Mouse (Mus musculus) midbrain, embryonic 16.5 days (tissue): ENCODE results near the gene Porcn. TPM values are rescaled to one million over a fixed set of nuclear protein-coding genes. Genes with fewer than 3 reads are reported as not detected.

Source experiments
- ATAC-seq: fragments of 200-750 bp; cut with Nextera tagmentation; 2 replicates; pipeline ENCODE4 v1.8.0; 2017; ENCODE audit warnings: moderate TSS enrichment
- H3K27ac ChIP-seq: fragments of 300-500 bp; sonication (generic); 2 replicates; pipeline ENCODE4 v1.5.1; 2014; ENCODE audit warnings: mild to moderate bottlenecking, low read length, mixed read lengths
- H3K27me3 ChIP-seq: fragments of 300-500 bp; sonication (generic); 2 replicates; pipeline ENCODE4 v1.6.1; 2014; ENCODE audit warnings: low read depth, low read length, mixed read lengths; ENCODE audit not compliant: control insufficient read depth, insufficient read depth
- H3K36me3 ChIP-seq: fragments of 300-500 bp; sonication (generic); 2 replicates; pipeline ENCODE4 v1.6.1; 2014; ENCODE audit warnings: mild to moderate bottlenecking, low read length, moderate library complexity, mixed read lengths; ENCODE audit not compliant: control insufficient read depth, insufficient read depth
- H3K4me1 ChIP-seq: fragments of 300-500 bp; sonication (generic); 2 replicates; pipeline ENCODE4 v1.6.1; 2014; ENCODE audit warnings: mild to moderate bottlenecking, low read length, mixed read lengths; ENCODE audit not compliant: control insufficient read depth, insufficient read depth
- H3K4me2 ChIP-seq: fragments of 300-500 bp; sonication (generic); 2 replicates; pipeline ENCODE4 v1.6.1; 2014; ENCODE audit warnings: mild to moderate bottlenecking, low read length, mixed read lengths
- H3K4me3 ChIP-seq: fragments of 300-500 bp; sonication (generic); 2 replicates; pipeline ENCODE4 v1.5.1; 2014; ENCODE audit warnings: low read depth, mild to moderate bottlenecking, low read length, moderate library complexity, mixed read lengths
- H3K9ac ChIP-seq: fragments of 300-500 bp; sonication (generic); 2 replicates; pipeline ENCODE4 v1.6.1; 2014; ENCODE audit warnings: low read depth, low read length, mixed read lengths
- H3K9me3 ChIP-seq: fragments of 300-500 bp; sonication (generic); replicated peaks from 2 replicates; pipeline ENCODE4 v1.6.1; 2014; ENCODE audit warnings: mild to moderate bottlenecking, low read length, mixed read lengths; ENCODE audit not compliant: control insufficient read depth, poor library complexity, severe bottlenecking
- WGBS: fragments of 180-500 bp; shearing (Covaris S2); extraction: QIAGEN DNeasy Blood & Tissue Kit; methylation state at CpG from one replicate; pipeline ENCODE4 v1.1.7; 2014; 5-methylcytosine and 5-hydroxymethylcytosine counted together
- polyA plus RNA-seq: library from polyadenylated mRNA; unstranded; fragments of >200 nt; fragmentation: Nextera tagmentation; extraction: Ambion mirVana; gene quantifications from 2 replicates; pipeline ENCODE4 v1.2.1, GENCODE M21; 2015

Gene Porcn
- polyA plus RNA-seq, 1 experiment from 2014 or later: 47.1 TPM

DNA sequence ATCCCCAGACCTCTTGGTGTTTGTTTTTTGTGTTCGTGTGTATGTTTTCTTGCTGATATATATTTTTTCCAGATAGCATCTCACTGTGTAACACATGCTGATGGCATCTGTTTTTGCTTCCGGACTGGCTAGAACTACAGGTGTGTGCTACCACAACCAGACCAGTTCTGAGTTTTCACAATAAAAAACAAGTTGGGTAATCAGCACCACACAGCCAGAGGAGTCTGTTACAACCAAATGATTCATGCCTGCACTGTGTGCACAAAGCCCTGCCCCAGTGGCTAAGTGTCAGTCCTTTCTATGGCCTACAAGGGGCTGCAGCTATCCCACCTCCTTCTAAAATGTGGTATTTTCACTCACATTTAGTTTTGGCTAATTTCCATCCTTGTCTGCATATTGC, 30.4 kb upstream of the Porcn start:
- Histone ChIP-seq H3K36me3 (no peaks in the 10 kb centered on the region), H3K9me3 (no peaks in the 10 kb centered on the region), H3K27me3 (no peaks in the 10 kb centered on the region), H3K9ac (no peak overlapping the region), H3K4me2 (no peak overlapping the region), H3K4me1 (no peaks in the 10 kb centered on the region), H3K27ac (no peak overlapping the region), H3K4me3 (no peak overlapping the region)
- 90% methylated on average over 2 of the region's 2 CpGs for WGBS
- no peak for ATAC-seq

DNA sequence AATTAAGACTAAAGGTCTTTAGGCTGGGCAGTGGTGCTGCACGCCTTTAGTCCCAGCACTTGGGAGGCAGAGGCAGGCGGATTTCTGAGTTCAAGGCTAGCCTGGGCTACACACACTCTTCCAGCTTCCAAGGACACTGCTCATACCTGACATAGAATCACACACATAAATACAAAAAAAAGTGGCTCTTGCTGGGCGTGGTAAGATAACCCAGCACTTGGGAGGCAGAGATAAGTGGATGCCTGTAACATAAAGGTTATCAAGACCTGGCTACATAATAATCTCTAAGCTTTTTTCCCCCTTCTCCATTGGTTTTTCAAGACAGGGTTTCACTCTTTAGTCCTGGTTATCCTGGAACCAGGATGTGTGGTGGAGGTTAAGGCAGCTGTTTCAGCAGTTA, 27.3 kb upstream of the Porcn start:
- H3K27me3 ChIP-seq: no peaks in the 10 kb centered on the region
- ATAC-seq: no peak
- H3K9ac ChIP-seq: no peak overlapping the region
- H3K27ac ChIP-seq: no peak overlapping the region
- H3K4me2 ChIP-seq: no peak overlapping the region
- H3K9me3 ChIP-seq: no peaks in the 10 kb centered on the region
- H3K4me1 ChIP-seq: no peaks in the 10 kb centered on the region
- H3K36me3 ChIP-seq: no peaks in the 10 kb centered on the region
- no peak overlapping the region for H3K4me3 ChIP-seq
- WGBS: 86% methylated on average over 3 of the region's 3 CpGs

DNA sequence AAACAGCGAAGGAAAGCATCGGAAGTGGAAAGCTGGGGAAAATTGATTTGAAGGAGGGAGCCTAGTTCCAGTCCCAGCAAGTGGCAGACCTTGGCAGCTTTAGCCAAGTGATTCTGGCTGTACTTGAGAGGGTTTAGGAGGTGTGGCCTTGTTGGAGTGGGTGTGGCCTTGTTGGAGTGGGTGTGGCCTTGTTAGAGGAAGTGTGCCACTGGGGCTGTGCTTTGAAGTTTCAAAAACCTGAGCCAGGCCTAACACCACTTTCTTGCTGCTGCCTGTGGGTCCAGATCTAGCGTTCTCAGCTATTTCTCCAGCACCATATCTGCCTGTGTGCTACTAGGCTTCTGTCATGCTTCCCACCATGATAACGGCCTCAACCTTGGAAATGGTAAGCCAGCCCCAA, 23.9 kb upstream of the Porcn start:
- no peak for ATAC-seq
- no peaks in the 10 kb centered on the region for H3K27me3 ChIP-seq
- no peak overlapping the region for H3K9ac ChIP-seq
- no peaks in the 10 kb centered on the region for H3K9me3 ChIP-seq
- H3K4me2 ChIP-seq: no peak overlapping the region
- H3K4me3 ChIP-seq: no peak overlapping the region
- H3K27ac ChIP-seq: no peak overlapping the region
- H3K36me3 ChIP-seq: no peaks in the 10 kb centered on the region
- WGBS: 82% methylated on average over 4 of the region's 4 CpGs
- H3K4me1 ChIP-seq: no peaks in the 10 kb centered on the region

DNA sequence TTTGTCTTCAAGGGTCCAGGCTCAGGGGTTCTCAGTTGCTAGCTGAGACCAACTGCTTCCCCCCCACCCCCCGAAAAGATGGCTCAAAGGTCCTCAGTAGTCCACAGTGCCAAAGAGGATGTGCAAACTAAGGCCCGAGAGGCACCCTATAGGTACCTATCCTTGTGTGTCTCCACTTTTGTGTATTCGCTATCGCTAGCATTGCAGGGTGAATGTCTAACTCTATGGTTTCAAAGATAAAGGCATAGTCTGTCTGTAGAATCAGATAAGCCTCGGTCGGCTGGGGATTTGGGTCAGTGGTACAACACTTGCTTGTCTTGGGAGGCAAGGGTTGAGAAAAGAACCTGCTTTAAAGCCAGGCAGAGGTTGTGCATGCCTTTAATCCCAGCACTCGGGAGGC, 17.1 kb upstream of the Porcn start:
- 88% methylated on average over 7 of the region's 7 CpGs for WGBS

DNA sequence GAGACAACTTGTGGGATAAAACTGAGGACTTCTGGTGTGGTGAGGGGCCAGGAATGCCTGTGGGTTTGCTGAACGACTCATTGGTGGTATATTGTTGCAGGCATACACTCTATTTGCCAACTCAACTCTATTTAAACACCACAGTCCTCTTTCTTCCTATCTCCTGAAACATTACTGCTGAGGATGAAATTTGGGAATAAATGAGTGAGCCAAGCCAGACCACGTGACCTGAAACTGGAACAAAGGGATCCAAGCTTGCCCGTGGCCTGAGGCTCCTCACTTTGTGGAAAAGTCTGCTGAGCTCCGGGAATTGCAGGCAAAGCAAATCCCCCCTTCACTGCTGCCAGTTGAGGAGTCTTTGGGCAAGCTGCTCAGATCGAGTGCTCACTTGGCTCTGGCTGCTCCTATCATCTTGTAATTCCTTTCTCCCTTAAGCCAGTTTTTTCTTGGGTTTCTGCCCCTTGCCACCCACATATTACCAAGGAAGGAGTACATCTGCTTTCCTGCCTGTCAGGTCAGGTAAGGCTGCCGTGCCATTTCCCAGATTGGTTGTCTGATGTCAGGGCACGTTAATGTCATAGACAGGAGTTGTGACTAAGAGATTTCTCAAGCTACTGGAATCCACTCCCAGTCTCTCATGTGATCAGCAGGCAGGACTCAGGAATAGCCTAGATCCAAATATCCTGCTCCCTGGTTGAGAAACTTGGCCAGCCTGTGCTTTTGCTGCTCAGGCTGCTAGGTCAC, 16.5 kb upstream of the Porcn start:
- ATAC-seq: no peak
- H3K27ac ChIP-seq: no peak overlapping the region
- H3K9me3 ChIP-seq: no peaks in the 10 kb centered on the region
- no peak overlapping the region for H3K4me2 ChIP-seq
- H3K4me3 ChIP-seq: no peak overlapping the region
- no peaks in the 10 kb centered on the region for H3K27me3 ChIP-seq
- 50% methylated on average over 7 of the region's 7 CpGs for WGBS
- H3K9ac ChIP-seq: no peak overlapping the region
- H3K36me3 ChIP-seq: no peaks in the 10 kb centered on the region
- H3K4me1 ChIP-seq: no peaks in the 10 kb centered on the region

More for the DNA sequence above, 17.1 kb upstream of the Porcn start:
- H3K36me3 ChIP-seq: no peaks in the 10 kb centered on the region
- no peak for ATAC-seq
- H3K4me2 ChIP-seq: no peak overlapping the region
- H3K27ac ChIP-seq: no peak overlapping the region
- H3K27me3 ChIP-seq: no peaks in the 10 kb centered on the region
- no peaks in the 10 kb centered on the region for H3K9me3 ChIP-seq
- H3K9ac ChIP-seq: no peak overlapping the region
- no peaks in the 10 kb centered on the region for H3K4me1 ChIP-seq
- H3K4me3 ChIP-seq: no peak overlapping the region

DNA sequence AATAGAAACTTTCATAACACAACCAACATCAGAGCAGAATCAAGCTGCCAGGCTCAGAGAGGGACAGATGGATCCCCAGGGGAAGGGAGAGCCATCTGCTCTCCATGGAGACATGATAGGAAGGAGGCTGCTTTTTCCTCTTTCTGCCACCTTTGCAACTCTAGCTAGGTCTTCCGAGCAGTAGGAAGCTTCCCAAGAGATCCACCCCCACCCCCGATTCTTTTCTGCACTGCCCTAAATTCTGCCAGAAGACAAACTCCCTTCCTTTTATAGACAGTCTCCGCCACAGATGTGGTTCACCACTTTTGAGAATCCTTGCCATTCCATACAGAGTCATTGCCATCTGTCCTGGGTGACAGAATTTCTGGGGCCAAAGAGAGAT, 16.0 kb upstream of the Porcn start:
- Histone ChIP-seq H3K36me3 (no peaks in the 10 kb centered on the region), H3K4me2 (no peak overlapping the region), H3K9ac (no peak overlapping the region), H3K27me3 (no peaks in the 10 kb centered on the region), H3K4me3 (no peak overlapping the region), H3K4me1 (no peaks in the 10 kb centered on the region), H3K9me3 (no peaks in the 10 kb centered on the region), H3K27ac (no peak overlapping the region)
- ATAC-seq: no peak
- WGBS: 76% methylated on average over 3 of the region's 3 CpGs

DNA sequence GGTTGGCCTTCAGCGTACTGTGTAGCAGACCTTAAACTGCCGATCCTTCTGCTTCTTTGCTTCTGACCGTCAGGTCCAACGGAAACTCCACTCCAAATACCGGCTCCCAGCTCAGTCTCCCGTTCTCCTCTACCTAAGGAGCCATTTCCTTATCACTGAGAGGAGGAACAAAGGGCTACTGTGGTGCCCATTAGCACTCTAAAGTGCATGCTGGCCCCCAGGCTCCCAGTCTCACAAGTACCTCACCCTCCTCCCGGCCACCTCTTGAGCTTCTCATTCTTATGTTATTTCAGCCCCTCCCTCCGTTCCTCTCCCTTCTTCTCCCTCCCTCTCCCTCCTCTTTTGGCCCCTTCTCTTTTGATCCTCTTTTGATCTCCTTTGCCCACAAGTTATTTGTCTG, 13.3 kb upstream of the Porcn start:
- H3K36me3 ChIP-seq: no peaks in the 10 kb centered on the region
- no peak overlapping the region for H3K4me3 ChIP-seq
- no peaks in the 10 kb centered on the region for H3K27me3 ChIP-seq
- 27% methylated on average over 8 of the region's 8 CpGs for WGBS
- no peak overlapping the region for H3K4me2 ChIP-seq
- H3K4me1 ChIP-seq: no peaks in the 10 kb centered on the region
- H3K27ac ChIP-seq: no peak overlapping the region
- ATAC-seq: no peak
- no peaks in the 10 kb centered on the region for H3K9me3 ChIP-seq
- H3K9ac ChIP-seq: no peak overlapping the region

DNA sequence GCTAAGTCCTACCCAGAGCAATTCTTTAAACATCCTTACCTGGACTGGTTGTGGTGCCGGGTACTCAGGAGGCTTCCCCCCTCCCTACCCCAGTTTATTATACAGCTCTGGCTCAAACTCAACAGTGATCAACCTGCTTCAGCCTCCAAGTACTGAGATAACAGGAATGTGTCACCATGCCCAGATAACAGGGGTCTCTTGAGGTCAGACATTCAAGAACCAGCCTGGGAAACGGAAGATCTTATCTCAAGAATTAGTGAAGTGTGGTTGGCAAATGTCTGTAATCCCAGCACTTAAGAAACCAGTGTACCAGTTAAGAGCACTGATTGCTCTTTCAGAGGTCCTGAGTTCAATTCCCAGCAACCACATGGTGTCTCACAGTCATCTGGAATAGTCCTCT, 11.8 kb upstream of the Porcn start:
- 52% methylated on average over 2 of the region's 2 CpGs for WGBS
- ATAC-seq: no peak
- no peak overlapping the region for H3K4me2 ChIP-seq
- H3K4me3 ChIP-seq: no peak overlapping the region
- no peak overlapping the region for H3K27ac ChIP-seq
- H3K9ac ChIP-seq: no peak overlapping the region
- H3K36me3 ChIP-seq: no peaks in the 10 kb centered on the region
- no peaks in the 10 kb centered on the region for H3K9me3 ChIP-seq
- no peaks in the 10 kb centered on the region for H3K4me1 ChIP-seq
- no peaks in the 10 kb centered on the region for H3K27me3 ChIP-seq

DNA sequence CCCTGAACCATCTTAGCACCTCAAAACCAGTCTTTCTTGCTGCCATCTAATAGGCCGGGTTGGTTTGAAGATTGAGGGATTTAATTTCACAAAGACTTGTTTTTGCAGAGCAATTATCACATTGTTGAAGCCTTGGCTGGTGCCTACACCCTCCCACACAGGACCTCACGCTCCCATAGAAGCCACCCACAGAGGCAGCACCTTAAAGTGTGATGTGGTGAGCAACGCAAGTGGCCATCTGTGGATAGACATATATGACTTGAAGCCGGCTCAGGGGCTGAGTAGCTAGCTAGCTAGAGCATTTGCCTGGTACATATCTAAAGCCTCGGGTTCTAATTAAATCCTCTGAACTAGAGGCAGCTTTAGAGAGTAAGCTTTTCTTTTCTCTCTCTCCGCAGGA, 11.1 kb upstream of the Porcn start:
- Histone ChIP-seq H3K4me1 (no peaks in the 10 kb centered on the region), H3K4me2 (no peak overlapping the region), H3K4me3 (no peak overlapping the region), H3K27ac (no peak overlapping the region), H3K27me3 (no peaks in the 10 kb centered on the region), H3K9me3 (0 out of 2 replicates have a peak, but pooled peaks cover 2% of the 10 kb centered on the region), H3K9ac (no peak overlapping the region), H3K36me3 (no peaks in the 10 kb centered on the region)
- WGBS: 30% methylated on average over 6 of the region's 6 CpGs
- ATAC-seq: no peak
